Mouse (Mus musculus): ENCODE measurements around the gene Col19a1. TPM values are rescaled to one million over a fixed set of nuclear protein-coding genes. Genes with fewer than 3 reads are reported as not detected.

The Col19a1 gene
- total and polyA plus RNA-seq, 2 experiments: not detected

- Histone ChIP-seq H3K27ac (replicated peaks; ENCODE audit: insufficient read depth, low read depth, low read length) (no peak overlapping the region), H3K36me3 (ENCODE audit: control insufficient read depth, insufficient read depth, low read length) (no peaks in the 10 kb centered on the region), H3K9ac (ENCODE audit: low read depth, low read length) (no peak overlapping the region), H3K27me3 (ENCODE audit: control insufficient read depth, insufficient read depth, low read length) (no peaks in the 10 kb centered on the region), H3K79me2 (ENCODE audit: control insufficient read depth, insufficient read depth, low read length) (no peaks in the 10 kb centered on the region), H3K4me3 (ENCODE audit: insufficient read depth, low read depth, low read length) (no peak overlapping the region), H3K4me1 (ENCODE audit: control insufficient read depth, insufficient read depth, low read length) (no peaks in the 10 kb centered on the region)
- 83% methylated on average over 8 of the region's 8 CpGs for WGBS
- no peak for DNase-seq (ENCODE audit: extremely low read depth, low read depth, low spot score)
- no peak for TF ChIP-seq POLR2A (IDR thresholded peaks at IDR 0.05; ENCODE audit: extremely low read depth, insufficient read depth, low read length)
- no peak for TF ChIP-seq CTCF (IDR thresholded peaks at IDR 0.05; ENCODE audit: low read depth, low read length)
These were observed 347.1 kb downstream of the Col19a1 start for GRCm38 (mm10) chr1:24240039-24240691.

GRCm38 (mm10) chr1:24236330-24236729 lies 350.9 kb downstream of the Col19a1 start:
- TF ChIP-seq POLR2A (IDR thresholded peaks at IDR 0.05; ENCODE audit: extremely low read depth, insufficient read depth, low read length) (no peak), CTCF (IDR thresholded peaks at IDR 0.05; ENCODE audit: low read depth, low read length) (no peak)
- H3K27ac ChIP-seq (replicated peaks; ENCODE audit: insufficient read depth, low read depth, low read length): no peak overlapping the region
- no peaks in the 10 kb centered on the region for H3K4me1 ChIP-seq (ENCODE audit: control insufficient read depth, insufficient read depth, low read length)
- no peaks in the 10 kb centered on the region for H3K79me2 ChIP-seq (ENCODE audit: control insufficient read depth, insufficient read depth, low read length)
- no peak for DNase-seq (ENCODE audit: extremely low read depth, low read depth, low spot score)
- H3K9ac ChIP-seq (ENCODE audit: low read depth, low read length): no peak overlapping the region
- H3K36me3 ChIP-seq (ENCODE audit: control insufficient read depth, insufficient read depth, low read length): no peaks in the 10 kb centered on the region
- 56% methylated on average over 1 of the region's 1 CpGs for WGBS
- no peak overlapping the region for H3K4me3 ChIP-seq (ENCODE audit: insufficient read depth, low read depth, low read length)
- H3K27me3 ChIP-seq (ENCODE audit: control insufficient read depth, insufficient read depth, low read length): no peaks in the 10 kb centered on the region

DNA sequence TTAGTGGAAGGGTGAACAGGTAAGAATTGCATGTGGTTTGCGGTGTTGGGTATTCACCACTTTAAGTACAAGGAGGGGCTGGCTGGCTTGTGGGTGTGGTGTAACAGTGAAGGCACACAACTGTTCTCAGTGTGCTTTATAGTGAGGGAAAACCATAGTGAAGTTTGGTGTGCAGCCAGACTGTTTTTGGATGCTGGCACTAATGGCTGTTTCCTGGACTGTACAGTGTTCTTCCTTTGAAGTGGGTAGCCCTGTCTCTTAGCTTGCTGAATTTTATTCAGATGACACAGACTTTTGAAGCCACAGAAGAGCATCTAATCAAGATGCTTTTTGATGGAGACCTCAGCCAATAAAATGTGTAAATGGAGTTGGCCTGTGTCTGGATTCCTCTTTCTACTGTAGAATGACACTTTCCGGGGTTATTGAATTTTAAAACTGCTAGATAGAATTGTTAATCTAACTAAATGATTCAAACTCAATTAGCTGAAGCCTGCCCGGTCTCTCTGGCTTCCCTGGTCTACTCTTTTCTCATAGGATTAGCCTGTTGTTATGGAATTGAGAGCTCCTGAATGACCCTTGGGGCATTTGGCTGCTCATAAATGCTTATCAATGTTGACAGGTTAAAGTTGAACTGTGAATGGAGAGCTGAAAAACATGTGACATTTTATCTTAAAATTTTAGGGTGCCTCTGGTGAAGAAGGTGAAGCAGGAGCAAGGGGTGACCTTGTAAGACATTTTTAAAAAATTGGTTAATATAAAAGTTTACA lies 355.6 kb downstream of the Col19a1 start:
- no peaks in the 10 kb centered on the region for H3K4me1 ChIP-seq (ENCODE audit: control insufficient read depth, insufficient read depth, low read length)
- DNase-seq (ENCODE audit: extremely low read depth, low read depth, low spot score): peak; percentile 37
- H3K27ac ChIP-seq (replicated peaks; ENCODE audit: insufficient read depth, low read depth, low read length): no peak overlapping the region
- H3K27me3 ChIP-seq (ENCODE audit: control insufficient read depth, insufficient read depth, low read length): no peaks in the 10 kb centered on the region
- no peak overlapping the region for H3K9ac ChIP-seq (ENCODE audit: low read depth, low read length)
- no peak overlapping the region for H3K4me3 ChIP-seq (ENCODE audit: insufficient read depth, low read depth, low read length)
- no peaks in the 10 kb centered on the region for H3K36me3 ChIP-seq (ENCODE audit: control insufficient read depth, insufficient read depth, low read length)
- TF ChIP-seq POLR2A (IDR thresholded peaks at IDR 0.05; ENCODE audit: extremely low read depth, insufficient read depth, low read length) (no peak), CTCF (IDR thresholded peaks at IDR 0.05; ENCODE audit: low read depth, low read length) (no peak)
- no peaks in the 10 kb centered on the region for H3K79me2 ChIP-seq (ENCODE audit: control insufficient read depth, insufficient read depth, low read length)
- 73% methylated on average over 3 of the region's 3 CpGs for WGBS

DNA sequence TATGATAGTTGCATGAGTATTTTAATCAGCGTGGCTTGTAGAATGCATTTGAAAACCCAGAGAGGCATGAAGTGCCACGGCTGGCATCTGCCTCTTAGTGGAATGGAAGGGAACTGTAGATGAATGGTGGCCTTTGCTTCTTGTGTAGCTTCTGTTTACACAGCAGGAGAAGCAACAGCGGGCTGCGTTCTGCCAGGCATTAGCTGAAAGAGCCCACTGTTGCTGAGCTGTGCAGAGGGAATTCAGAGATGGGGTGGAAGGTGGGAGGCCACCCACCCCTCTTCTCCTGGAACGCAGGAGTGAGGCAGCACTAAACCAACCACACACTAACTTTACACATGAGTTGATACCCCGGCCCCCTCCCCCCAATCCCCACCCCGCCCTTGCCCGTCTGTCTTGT lies 356.8 kb downstream of the Col19a1 start:
- no peaks in the 10 kb centered on the region for H3K36me3 ChIP-seq (ENCODE audit: control insufficient read depth, insufficient read depth, low read length)
- WGBS: 23% methylated on average over 7 of the region's 8 CpGs
- H3K27me3 ChIP-seq (ENCODE audit: control insufficient read depth, insufficient read depth, low read length): no peaks in the 10 kb centered on the region
- DNase-seq (ENCODE audit: extremely low read depth, low read depth, low spot score): no peak
- TF ChIP-seq POLR2A (IDR thresholded peaks at IDR 0.05; ENCODE audit: extremely low read depth, insufficient read depth, low read length) (no peak), CTCF (IDR thresholded peaks at IDR 0.05; ENCODE audit: low read depth, low read length) (no peak)
- no peaks in the 10 kb centered on the region for H3K79me2 ChIP-seq (ENCODE audit: control insufficient read depth, insufficient read depth, low read length)
- no peak overlapping the region for H3K9ac ChIP-seq (ENCODE audit: low read depth, low read length)
- no peaks in the 10 kb centered on the region for H3K4me1 ChIP-seq (ENCODE audit: control insufficient read depth, insufficient read depth, low read length)
- H3K4me3 ChIP-seq (ENCODE audit: insufficient read depth, low read depth, low read length): no peak overlapping the region
- H3K27ac ChIP-seq (replicated peaks; ENCODE audit: insufficient read depth, low read depth, low read length): no peak overlapping the region

- no peak for DNase-seq (ENCODE audit: extremely low read depth, low read depth, low spot score)
- Histone ChIP-seq H3K79me2 (ENCODE audit: control insufficient read depth, insufficient read depth, low read length) (no peaks in the 10 kb centered on the region), H3K9ac (ENCODE audit: low read depth, low read length) (no peak overlapping the region), H3K4me3 (ENCODE audit: insufficient read depth, low read depth, low read length) (no peak overlapping the region), H3K27me3 (ENCODE audit: control insufficient read depth, insufficient read depth, low read length) (no peaks in the 10 kb centered on the region), H3K27ac (replicated peaks; ENCODE audit: insufficient read depth, low read depth, low read length) (no peak overlapping the region), H3K4me1 (ENCODE audit: control insufficient read depth, insufficient read depth, low read length) (no peaks in the 10 kb centered on the region), H3K36me3 (ENCODE audit: control insufficient read depth, insufficient read depth, low read length) (no peaks in the 10 kb centered on the region)
- WGBS: 85% methylated on average over 1 of the region's 1 CpGs
- no peak for TF ChIP-seq POLR2A (IDR thresholded peaks at IDR 0.05; ENCODE audit: extremely low read depth, insufficient read depth, low read length)
- no peak for TF ChIP-seq CTCF (IDR thresholded peaks at IDR 0.05; ENCODE audit: low read depth, low read length)
These were observed 357.7 kb downstream of the Col19a1 start for GRCm38 (mm10) chr1:24229552-24229951.
